Mouse (Mus musculus): ENCODE results near the gene Tesmin.

GRCm38 (mm10) chr19:3400057-3400456 is 11.4 kb downstream of the Tesmin start:
- TF ChIP-seq GATA1 (IDR thresholded peaks at IDR 0.05; ENCODE audit: low read length) (no peak), TAL1 (IDR thresholded peaks at IDR 0.05; ENCODE audit: low read length) (no peak)

Measured in erythroblast, embryonic 14.5 days (primary cell).